In genomic region chr16:26035079-26035478, GRCm38 (mm10) we compare ENCODE assay signal across 15 mouse cellular contexts.
DNase-seq lines count a peak whose midpoint lies in the region; ATAC-seq and TF ChIP-seq lines count a peak whose summit lies in the region.
"Had no signal": no experiment of that assay in that cellular context is flagged by ENCODE, and none has a peak within 500 bp of the region (broad histone marks: within the 10 kb centered on the region; RNA-seq: fewer than 3 reads in every experiment).

No protein-coding gene starts in this region.

- no peaks in the 10 kb centered on the region for H3K27me3 ChIP-seq in heart, embryonic 15.5 days
- H3K27me3 ChIP-seq in limb, embryonic 12.5 days, result no peaks in the 10 kb centered on the region
- H3K27me3 ChIP-seq in limb, embryonic 10.5 days (ENCODE audit: low read depth, poor library complexity, severe bottlenecking), result no peaks in the 10 kb centered on the region
- H3K27me3 ChIP-seq in limb, embryonic 14.5 days (ENCODE audit: control insufficient read depth, insufficient read depth, low read length), result no peaks in the 10 kb centered on the region
- H3K27me3 ChIP-seq in hindbrain, embryonic 12.5 days, result no peaks in the 10 kb centered on the region

- peaks cover 8% of the 10 kb centered on the region; the same call in 1 of the 2 replicates for H3K36me3 ChIP-seq in heart, embryonic 15.5 days
- H3K36me3 ChIP-seq in limb, embryonic 12.5 days, result no peaks in the 10 kb centered on the region
- H3K36me3 ChIP-seq in limb, embryonic 10.5 days, result peaks cover 2% of the 10 kb centered on the region; the same call in 1 of the 2 replicates
- H3K36me3 ChIP-seq in limb, embryonic 14.5 days (ENCODE audit: control insufficient read depth, insufficient read depth, low read length), result no peaks in the 10 kb centered on the region
- H3K36me3 ChIP-seq in hindbrain, embryonic 12.5 days, result no peaks in the 10 kb centered on the region
- H3K36me3 ChIP-seq: hindbrain, embryonic 10.5 days had no signal

- peaks cover 11% of the 10 kb centered on the region; the same call in 1 of the 2 replicates for H3K4me1 ChIP-seq in heart, embryonic 15.5 days (replicated peaks)
- peaks cover 11% of the 10 kb centered on the region for H3K4me1 ChIP-seq in limb, embryonic 12.5 days (replicated peaks)
- peaks cover 18% of the 10 kb centered on the region for H3K4me1 ChIP-seq in limb, embryonic 10.5 days
- peaks cover 13% of the 10 kb centered on the region; the same call in 1 of the 2 replicates for H3K4me1 ChIP-seq in limb, embryonic 14.5 days (ENCODE audit: control insufficient read depth, insufficient read depth, low read length)
- H3K4me1 ChIP-seq in hindbrain, embryonic 12.5 days, result no peaks in the 10 kb centered on the region

- intact Hi-C loops in heart, postnatal 25 days (cut with DNase I), result no loop called here

- H3K9me3 ChIP-seq in heart, embryonic 15.5 days (replicated peaks), result no peaks in the 10 kb centered on the region; the same call in 1 of the 2 replicates
- H3K9me3 ChIP-seq in limb, embryonic 12.5 days, result no peaks in the 10 kb centered on the region
- H3K9me3 ChIP-seq in limb, embryonic 10.5 days (replicated peaks), result no peaks in the 10 kb centered on the region
- H3K9me3 ChIP-seq in limb, embryonic 14.5 days (ENCODE audit: control insufficient read depth, low read length), result peaks cover 11% of the 10 kb centered on the region; the same call in 1 of the 2 replicates
- H3K9me3 ChIP-seq in hindbrain, embryonic 12.5 days (replicated peaks), result no peaks in the 10 kb centered on the region
- H3K9me3 ChIP-seq: hindbrain, embryonic 10.5 days had no signal

- no peak overlapping the region for H3K4me2 ChIP-seq in heart, embryonic 15.5 days
- H3K4me2 ChIP-seq in limb, embryonic 12.5 days, result no peak overlapping the region
- H3K4me2 ChIP-seq in limb, embryonic 14.5 days (replicated peaks; ENCODE audit: low read depth, low read length, severe bottlenecking), result no peak overlapping the region
- no peak overlapping the region for H3K4me2 ChIP-seq in hindbrain, embryonic 12.5 days (replicated peaks)

- ATAC-seq in heart, embryonic 15.5 days (replicated peaks; ENCODE audit: insufficient number of reproducible peaks, insufficient read depth, low FRiP score, low read depth), result no peak
- ATAC-seq in limb, embryonic 12.5 days (ENCODE audit: insufficient number of reproducible peaks, insufficient read depth, low FRiP score, low TSS enrichment, low read depth), result peak; percentile 73; the same call in 1 of the 2 replicates
- ATAC-seq in limb, embryonic 14.5 days (ENCODE audit: low FRiP score, low read depth), result 0 out of 2 replicates have a peak, but pooled peaks have one; percentile 47
- no peak for ATAC-seq in erythroid progenitor cell, adult 5-6 weeks (replicated peaks; ENCODE audit: low FRiP score, poor library complexity, severe bottlenecking)
- ATAC-seq in hindbrain, embryonic 12.5 days (ENCODE audit: low FRiP score), result no peak

- no peak overlapping the region for H3K9ac ChIP-seq in heart, embryonic 15.5 days
- H3K9ac ChIP-seq in limb, embryonic 12.5 days (replicated peaks), result no peak overlapping the region
- H3K9ac ChIP-seq in limb, embryonic 14.5 days (ENCODE audit: low read depth, low read length, severe bottlenecking), result no peak overlapping the region
- H3K9ac ChIP-seq in hindbrain, embryonic 12.5 days, result no peak overlapping the region

- H3K4me3 ChIP-seq in heart, embryonic 15.5 days, result no peak overlapping the region
- H3K4me3 ChIP-seq in limb, embryonic 12.5 days (replicated peaks), result no peak overlapping the region
- no peak overlapping the region for H3K4me3 ChIP-seq in limb, embryonic 10.5 days
- H3K4me3 ChIP-seq in limb, embryonic 14.5 days (replicated peaks; ENCODE audit: low read length), result no peak overlapping the region
- no peak overlapping the region for H3K4me3 ChIP-seq in hindbrain, embryonic 12.5 days
- H3K4me3 ChIP-seq: erythroblast, embryonic 14.5 days; hindbrain, embryonic 10.5 days had no signal

- no peak for DNase-seq in heart, postnatal 25 days (ENCODE audit: low spot score)
- DNase-seq in limb, embryonic 10.5 days (ENCODE audit: low spot score), result no peak
- DNase-seq in brain, embryonic 14.5 days (ENCODE audit: low read depth), result peak; percentile 17
- DNase-seq in limb, embryonic 14.5 days (ENCODE audit: low spot score), result peak; percentile 60
- DNase-seq: adrenal gland, postnatal 36 days; cerebellum, adult 2 months; left cerebral cortex, postnatal 4 days; spleen, adult 18-20 months; thymus, postnatal 14 days had no signal

- no peak for TF ChIP-seq POLR2A in brain, embryonic 14.5 days (IDR thresholded peaks at IDR 0.05; ENCODE audit: borderline replicate concordance, extremely low read depth, insufficient read depth, insufficient read length, poor library complexity, severe bottlenecking)
- no peak for TF ChIP-seq POLR2A in limb, embryonic 14.5 days (IDR thresholded peaks at IDR 0.05; ENCODE audit: borderline replicate concordance, extremely low read depth, insufficient read depth, insufficient read length)

- 61% methylated on average over 5 of the region's 5 CpGs for WGBS in heart, embryonic 15.5 days
- 30% methylated on average over 5 of the region's 5 CpGs for WGBS in limb, embryonic 12.5 days
- 67% methylated on average over 5 of the region's 5 CpGs for WGBS in limb, embryonic 10.5 days
- 23% methylated on average over 5 of the region's 5 CpGs for WGBS in limb, embryonic 14.5 days
- WGBS in hindbrain, embryonic 12.5 days, result 60% methylated on average over 5 of the region's 5 CpGs

- TF ChIP-seq CTCF in brain, embryonic 14.5 days (IDR thresholded peaks at IDR 0.05; ENCODE audit: borderline replicate concordance, extremely low read depth, insufficient read depth, insufficient read length), result no peak

- H3K27ac ChIP-seq in heart, embryonic 15.5 days, result peak overlapping the region; percentile 54
- H3K27ac ChIP-seq in limb, embryonic 12.5 days, result peak overlapping the region; percentile 37; the same call in 1 of the 2 replicates
- no peak overlapping the region for H3K27ac ChIP-seq in limb, embryonic 10.5 days
- H3K27ac ChIP-seq in limb, embryonic 14.5 days (replicated peaks; ENCODE audit: low read depth, low read length), result no peak overlapping the region
- no peak overlapping the region for H3K27ac ChIP-seq in hindbrain, embryonic 12.5 days
- H3K27ac ChIP-seq: hindbrain, embryonic 10.5 days had no signal

Comparison
In these comparisons a context has a peak if more than half of its experiments do, and no peak if none do; other contexts are left out.
1. H3K27ac ChIP-seq: peak in heart, embryonic 15.5 days (single experiment) and limb, embryonic 12.5 days (single experiment); none in limb, embryonic 10.5 days (single experiment), limb, embryonic 14.5 days (single experiment) and hindbrain, embryonic 12.5 days (single experiment).
2. DNase-seq: peak in brain, embryonic 14.5 days (single experiment) and limb, embryonic 14.5 days (single experiment); none in heart, postnatal 25 days (single experiment) and limb, embryonic 10.5 days (single experiment).
3. ATAC-seq: peak in limb, embryonic 12.5 days (single experiment) and limb, embryonic 14.5 days (single experiment); none in heart, embryonic 15.5 days (single experiment), erythroid progenitor cell, adult 5-6 weeks (single experiment) and hindbrain, embryonic 12.5 days (single experiment).